8 mouse cellular contexts compared by ENCODE assay signal in the genomic region with DNA sequence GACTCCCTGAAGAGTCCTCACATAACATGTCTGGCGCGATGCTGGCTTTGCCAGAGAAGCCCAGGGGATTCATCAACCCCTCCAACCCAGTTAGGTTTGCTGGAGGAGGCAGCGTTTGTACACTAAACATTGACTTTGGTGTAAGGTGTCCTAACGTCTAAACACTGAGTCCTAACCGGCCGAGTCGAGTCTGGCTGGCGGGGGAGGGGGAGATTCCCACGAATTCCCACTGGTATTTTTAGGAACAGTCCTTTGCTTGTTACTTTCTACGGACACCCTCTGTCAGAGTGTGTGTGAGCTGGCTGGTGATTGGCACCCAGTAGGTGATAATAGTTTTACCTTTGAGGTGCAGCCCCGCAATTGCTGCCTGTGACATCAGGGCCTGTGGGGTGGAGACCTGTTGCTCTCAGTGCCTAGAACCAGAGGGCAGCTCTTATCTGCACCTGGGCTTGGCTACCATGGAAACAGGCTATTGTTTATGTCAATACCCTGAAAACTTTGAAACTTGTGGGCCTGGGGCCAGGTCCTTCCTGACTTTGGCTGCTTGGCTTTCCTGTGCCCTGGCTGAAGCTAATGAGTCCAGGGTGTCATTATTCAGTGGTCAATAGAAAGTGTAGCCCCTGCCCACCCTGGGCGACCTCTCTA. TPM values are rescaled to one million over a fixed set of nuclear protein-coding genes. Genes with fewer than 3 reads are reported as not detected.
DNase-seq lines count a peak whose midpoint lies in the region; ATAC-seq and TF ChIP-seq lines count a peak whose summit lies in the region.

No protein-coding gene starts in this region.

- DNase-seq in right cerebral cortex, postnatal 4 days: peak; percentile 22
- no peak for DNase-seq in right cerebral cortex, adult 18-20 months
- peak; percentile 63 for DNase-seq in heart, adult 8-10 months (ENCODE audit: low spot score)
- DNase-seq in kidney, postnatal 0 days (ENCODE audit: low spot score): peak; percentile 34
- peak; percentile 53 for DNase-seq in lung, postnatal 14 days
- no peak for DNase-seq in spleen, postnatal 14 days (ENCODE audit: low spot score in 2 of 2)
- DNase-seq in retina, embryonic 14.5 days (ENCODE audit: low spot score): no peak
- no peak for DNase-seq in left cerebral cortex, postnatal 36 days (ENCODE audit: low spot score in 2 of 2)

- H3K9ac ChIP-seq in kidney, postnatal 0 days (ENCODE audit: low read depth, low read length): no peak overlapping the region

- 26% methylated on average over 12 of the region's 12 CpGs for WGBS in kidney, postnatal 0 days

- intact Hi-C loops in left cerebral cortex, postnatal 36 days (cut with DNase I): no loop called here

- H3K4me2 ChIP-seq in kidney, postnatal 0 days (ENCODE audit: low read length): no peak overlapping the region

- 0 out of 2 replicates have a peak, but pooled peaks cover 3% of the 10 kb centered on the region for H3K4me1 ChIP-seq in kidney, postnatal 0 days (replicated peaks; ENCODE audit: insufficient read depth, low read length)

- H3K27ac ChIP-seq in kidney, postnatal 0 days: peak overlapping the region; percentile 25; the same call in 1 of the 2 replicates

- no peaks in the 10 kb centered on the region for H3K27me3 ChIP-seq in kidney, postnatal 0 days (ENCODE audit: insufficient read depth, low read length)

- peak; percentile 53; the same call in 1 of the 2 replicates for ATAC-seq in kidney, postnatal 0 days (replicated peaks; ENCODE audit: low FRiP score, low read depth)

- TF ChIP-seq CTCF in kidney, postnatal 0 days (IDR thresholded peaks at IDR 0.05; ENCODE audit: low read depth): no peak

- H3K9me3 ChIP-seq in kidney, postnatal 0 days (replicated peaks; ENCODE audit: low read length): no peaks in the 10 kb centered on the region

- H3K4me3 ChIP-seq in kidney, postnatal 0 days (replicated peaks; ENCODE audit: low read depth, low read length): no peak overlapping the region

- H3K36me3 ChIP-seq in kidney, postnatal 0 days (ENCODE audit: insufficient read depth, low read length): peaks cover 22% of the 10 kb centered on the region

RNA-seq across cellular contexts. Expression of a gene that starts 4.4 kb away (rescaled TPM):
- not detected for total RNA-seq in heart, adult 8-10 months (2022)
- not detected in 2 replicates for polyA plus RNA-seq in kidney, postnatal 0 days (2015; fragmentation: Nextera tagmentation; extraction: Ambion mirVana)
- not detected for total RNA-seq in left cerebral cortex, postnatal 36 days (2021)

RNA-seq across cellular contexts. Expression of a gene that starts 41.6 kb away (rescaled TPM):
- under 1 TPM in 3 of 4 experiments, not detected in 1; 0.06 to 0.17 (median 0.11) TPM for total RNA-seq in heart, adult 8-10 months (2022)
- 0.25 and 0.26 TPM in 2 replicates for polyA plus RNA-seq in kidney, postnatal 0 days (2015; fragmentation: Nextera tagmentation; extraction: Ambion mirVana)
- not detected for total RNA-seq in left cerebral cortex, postnatal 36 days (2021)

RNA-seq across cellular contexts. Expression of a gene that starts 50.0 kb away (rescaled TPM):
- total RNA-seq in heart, adult 8-10 months (2022): 10 to 100 TPM; 11.0 to 14.3 (median 12.2) TPM
- polyA plus RNA-seq in kidney, postnatal 0 days (2015; fragmentation: Nextera tagmentation; extraction: Ambion mirVana): 41.6 and 42.9 TPM in 2 replicates
- 10 to 100 TPM; 63.4 to 74.0 TPM for total RNA-seq in left cerebral cortex, postnatal 36 days (2021)

Comparison
In these comparisons a context has a peak if more than half of its experiments do, and no peak if none do; other contexts are left out.
1. DNase-seq: peak in right cerebral cortex, postnatal 4 days (single experiment), heart, adult 8-10 months (single experiment), kidney, postnatal 0 days (single experiment) and lung, postnatal 14 days (single experiment); none in right cerebral cortex, adult 18-20 months (single experiment), spleen, postnatal 14 days (0 of 2), retina, embryonic 14.5 days (single experiment) and left cerebral cortex, postnatal 36 days (0 of 2).
2. RNA of a gene that starts 50.0 kb away (total RNA-seq): 63.4 to 74.0 TPM in left cerebral cortex, postnatal 36 days; 11.0 to 14.3 TPM in heart, adult 8-10 months; every median in the first group is over 4 times any median in the second.